Mouse (Mus musculus) CD8-positive naive resting alpha-beta T cell, adult 2 months (primary cell): ENCODE measurements at regions not wholly inside any gene's neighbourhood (a gene's known extent, or its start where the extent isn't known, plus 50 kb on each side); places are given as distances from the start of the nearest gene placed in this dataset.

Source experiments
- DNase-seq, 2 experiments: peaks; one replicate each; pipeline ENCODE4 v3.0.0; 2022; ENCODE audit warnings: low read depth in 2 of 2, low spot score in 2 of 2

DNA sequence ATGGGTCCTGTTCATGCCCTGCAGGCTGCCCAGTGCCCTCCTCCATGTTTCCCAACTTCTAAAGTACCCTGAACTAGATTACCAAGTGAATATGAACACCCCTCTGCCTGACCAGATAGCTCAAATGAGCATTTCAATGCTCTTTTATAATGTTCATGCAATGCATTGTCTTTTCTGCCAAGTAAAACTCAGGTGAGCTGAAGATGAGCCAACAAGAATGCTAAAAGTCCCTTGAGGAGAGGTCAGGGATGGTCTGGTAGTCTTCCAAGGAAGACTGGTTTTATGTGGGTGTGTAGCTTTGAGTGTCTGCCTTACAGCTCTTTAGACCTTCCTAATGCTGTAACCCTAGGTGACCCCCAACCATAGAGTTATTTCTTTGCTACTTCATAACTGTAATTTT lies 58.0 kb upstream of the Abca12 start:
- DNase-seq: no peak

GRCm38 (mm10) chr1:71483149-71483548 lies 68.4 kb upstream of the Abca12 start:
- DNase-seq: no peak

GRCm38 (mm10) chr1:71494576-71494975 lies 62.4 kb upstream of the Atic start:
- no peak for DNase-seq

- DNase-seq: peak in 1 of 2 experiments; percentile 11
Observed at GRCm38 (mm10) chr1:71505898-71506297, 51.1 kb upstream of the Atic start.

DNA sequence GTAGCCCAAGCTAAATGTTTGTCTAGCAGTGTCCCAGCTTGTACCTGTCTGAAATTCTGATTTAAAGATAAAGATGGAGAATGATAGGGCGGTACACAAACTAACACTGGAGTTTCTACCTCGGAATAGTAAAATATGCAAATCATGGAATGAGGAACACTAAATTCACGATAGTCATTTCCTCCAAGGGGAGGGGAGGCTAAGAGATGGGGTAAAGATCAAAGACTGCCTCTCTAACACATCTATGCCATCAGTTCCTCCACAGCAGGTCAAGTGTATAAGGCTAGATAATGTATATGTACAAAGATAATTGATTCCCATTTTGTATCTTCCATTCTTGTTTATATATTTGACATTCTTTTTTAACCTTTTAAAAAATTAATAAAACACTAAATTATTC lies 50.4 kb upstream of the Atic start:
- no peak for DNase-seq
